Mouse (Mus musculus) heart, embryonic 16.5 days (tissue): ENCODE data around the gene Syt12. TPM values are rescaled to one million over a fixed set of nuclear protein-coding genes. Genes with fewer than 3 reads are reported as not detected.

Experiments
- ATAC-seq: fragments of 200-750 bp; cut with Nextera tagmentation; replicated peaks from 2 replicates; pipeline ENCODE4 v1.8.0; 2017; ENCODE audit warnings: moderate number of reproducible peaks; ENCODE audit not compliant: insufficient read depth, low FRiP score; ENCODE audit errors: extremely low read depth
- H3K27ac ChIP-seq: fragments of 300-500 bp; sonication (generic); 2 replicates; pipeline ENCODE4 v1.5.1; 2014; ENCODE audit warnings: mild to moderate bottlenecking, low read length, control low read depth, moderate library complexity
- H3K27me3 ChIP-seq: fragments of 300-500 bp; sonication (generic); 2 replicates; pipeline ENCODE4 v1.6.1; 2014; ENCODE audit warnings: low read length, mixed read lengths; ENCODE audit not compliant: control insufficient read depth, insufficient read depth
- H3K36me3 ChIP-seq: fragments of 300-500 bp; sonication (generic); 2 replicates; pipeline ENCODE4 v1.6.1; 2014; ENCODE audit not compliant: control insufficient read depth, insufficient read depth
- H3K4me1 ChIP-seq: fragments of 300-500 bp; sonication (generic); 2 replicates; pipeline ENCODE4 v1.6.1; 2014; ENCODE audit warnings: low read length, mixed read lengths; ENCODE audit not compliant: control insufficient read depth, insufficient read depth
- H3K4me2 ChIP-seq: fragments of 300-500 bp; sonication (generic); 2 replicates; pipeline ENCODE4 v1.6.1; 2014; ENCODE audit warnings: low read depth, mild to moderate bottlenecking, control low read depth, low read length
- H3K4me3 ChIP-seq: fragments of 300-500 bp; sonication (generic); 2 replicates; pipeline ENCODE4 v1.5.1; 2014; ENCODE audit warnings: mild to moderate bottlenecking, control low read depth, low read length
- H3K9ac ChIP-seq: fragments of 300-500 bp; sonication (generic); 2 replicates; pipeline ENCODE4 v1.6.1; 2014; ENCODE audit warnings: low read length, control low read depth
- H3K9me3 ChIP-seq: fragments of 300-500 bp; sonication (generic); replicated peaks from 2 replicates; pipeline ENCODE4 v1.6.1; 2016; ENCODE audit warnings: low read length; ENCODE audit not compliant: control insufficient read depth
- WGBS: fragments of 180-500 bp; shearing (Covaris S2); extraction: QIAGEN DNeasy Blood & Tissue Kit; methylation state at CpG from one replicate; pipeline ENCODE4 v1.1.7; 2014; 5-methylcytosine and 5-hydroxymethylcytosine counted together
- polyA plus RNA-seq: library from polyadenylated mRNA; unstranded; fragments of >200 nt; fragmentation: Nextera tagmentation; extraction: Ambion mirVana; gene quantifications from 2 replicates; pipeline ENCODE4 v1.2.1, GENCODE M21; 2015

The Syt12 gene
- polyA plus RNA-seq = 0.76 and 1.1 TPM in 2 replicates

DNA sequence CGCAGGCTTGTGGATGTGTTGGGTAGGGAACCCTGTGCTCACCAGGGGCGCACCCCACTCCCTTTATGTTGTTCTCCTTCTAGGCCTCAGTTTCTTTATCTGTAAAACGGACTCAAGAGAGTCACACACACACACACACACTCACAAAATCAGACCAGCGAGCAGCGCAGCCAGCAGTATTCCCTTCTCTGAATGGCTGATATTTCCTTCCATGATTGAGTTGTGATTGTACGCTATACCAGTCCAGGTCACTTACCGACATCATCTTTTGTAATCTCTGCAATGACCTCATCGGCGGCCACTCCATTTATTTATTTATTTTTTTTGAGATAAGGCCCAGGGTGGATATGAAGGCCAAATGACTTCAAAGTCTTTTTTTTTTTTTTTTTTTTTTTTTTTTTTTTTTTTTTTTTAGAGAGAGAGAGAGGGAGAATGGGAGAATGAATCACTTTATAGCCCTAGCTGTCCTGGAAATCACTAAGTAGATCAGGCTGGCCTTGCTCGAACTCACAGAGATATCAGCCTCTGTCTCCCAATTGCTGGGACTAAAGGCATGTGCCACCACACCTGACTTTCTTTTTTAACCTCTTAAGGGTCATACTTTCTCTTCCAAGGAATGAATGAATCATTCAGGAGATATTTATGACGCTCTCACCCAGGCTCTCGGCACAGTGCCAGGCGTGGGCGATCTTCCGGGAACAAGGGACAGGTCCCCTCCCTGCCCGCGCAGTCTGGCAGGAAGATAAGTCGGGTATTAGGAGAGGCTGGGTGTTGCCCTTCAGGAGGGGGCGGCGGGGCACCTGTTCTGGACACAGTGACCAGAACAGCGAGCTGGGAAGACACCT is at the start of gene Syt12:
Gene Syt12, minus strand, starts transcription at position 103 of the 845 bp plus-strand sequence.
- Histone ChIP-seq H3K27ac (no peak within 1 kb of the TSS), H3K4me2 (peak within 1 kb of the TSS; percentile 97), H3K27me3 (peaks cover 30% of the 10 kb centered on the region), H3K4me1 (peaks cover 8% of the 10 kb centered on the region), H3K9ac (peak within 1 kb of the TSS; percentile 73), H3K36me3 (no peaks in the 10 kb centered on the region), H3K9me3 (no peaks in the 10 kb centered on the region), H3K4me3 (peak within 1 kb of the TSS; percentile 57)
- ATAC-seq = 0 out of 2 replicates have a peak, but pooled peaks have one; percentile 11
- WGBS = 7% methylated on average over 21 of the region's 21 CpGs

DNA sequence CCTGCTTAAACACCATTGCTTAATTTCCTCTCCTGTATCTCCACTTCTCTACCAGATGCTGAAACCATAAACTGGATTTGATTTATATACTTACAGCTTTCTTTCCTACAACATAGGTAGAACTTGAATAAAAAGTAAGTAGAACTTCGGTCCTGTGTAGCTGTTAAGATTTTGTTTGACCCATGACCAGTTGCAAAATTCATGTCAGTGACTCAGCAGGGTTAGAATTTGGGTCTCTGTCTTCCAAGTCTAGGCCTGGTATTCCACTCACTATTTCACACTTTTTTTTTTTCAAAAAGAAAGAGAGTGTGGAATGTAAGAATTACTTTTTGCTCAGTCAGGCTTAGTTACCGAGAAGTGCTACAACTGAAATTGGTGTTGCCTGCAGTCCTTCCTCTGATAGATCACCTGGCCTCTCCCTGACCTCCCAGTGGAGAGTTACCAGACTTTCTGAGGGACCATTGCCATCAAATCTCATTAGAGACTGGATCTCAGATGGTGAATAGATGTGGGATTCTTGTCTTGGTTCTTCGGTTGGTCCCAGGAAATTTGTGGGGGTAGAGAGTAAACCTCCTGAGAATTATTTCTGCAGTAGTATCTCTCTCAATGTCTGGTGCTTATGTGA is 44.3 kb upstream of the Syt12 start:
- 89% methylated on average over 3 of the region's 3 CpGs for WGBS
- no peak for ATAC-seq

GRCm38 (mm10) chr19:4517483-4517882 is 40.2 kb upstream of the Syt12 start:
- ATAC-seq = no peak
- no peaks in the 10 kb centered on the region for H3K27me3 ChIP-seq
- H3K9me3 ChIP-seq = no peaks in the 10 kb centered on the region
- H3K36me3 ChIP-seq = no peaks in the 10 kb centered on the region
- H3K4me3 ChIP-seq = no peak overlapping the region
- WGBS = 80% methylated on average over 1 of the region's 1 CpGs
- no peak overlapping the region for H3K27ac ChIP-seq
- H3K4me1 ChIP-seq = peaks cover 7% of the 10 kb centered on the region
- no peak overlapping the region for H3K9ac ChIP-seq
- no peak overlapping the region for H3K4me2 ChIP-seq

More for the DNA sequence above, 44.3 kb upstream of the Syt12 start:
- H3K27ac ChIP-seq = no peak overlapping the region
- H3K36me3 ChIP-seq = no peaks in the 10 kb centered on the region
- no peak overlapping the region for H3K4me3 ChIP-seq
- H3K4me1 ChIP-seq = no peaks in the 10 kb centered on the region
- no peak overlapping the region for H3K9ac ChIP-seq
- no peaks in the 10 kb centered on the region for H3K9me3 ChIP-seq
- no peaks in the 10 kb centered on the region for H3K27me3 ChIP-seq
- H3K4me2 ChIP-seq = no peak overlapping the region

DNA sequence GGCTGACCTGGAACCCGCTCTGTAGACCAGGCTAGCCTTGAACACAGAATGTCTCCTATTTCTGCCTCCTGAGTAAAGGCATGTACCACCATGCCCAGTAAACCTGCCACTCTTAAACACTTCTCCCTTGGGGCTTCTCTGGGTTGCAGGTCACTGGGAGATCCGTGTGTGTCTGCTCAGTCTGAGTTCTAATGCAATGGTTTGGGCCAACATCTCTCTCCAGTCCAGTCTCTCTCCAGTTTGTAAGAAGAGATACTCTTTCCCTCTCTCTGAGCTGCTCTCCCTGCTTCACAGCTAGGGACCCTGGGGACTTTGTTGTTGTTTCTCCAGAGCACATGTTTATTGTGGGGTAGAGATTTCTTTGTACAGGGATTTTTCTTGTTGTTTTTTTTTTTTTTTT is 39.0 kb upstream of the Syt12 start:
- Histone ChIP-seq H3K27me3 (no peaks in the 10 kb centered on the region), H3K27ac (no peak overlapping the region), H3K4me1 (peaks cover 7% of the 10 kb centered on the region), H3K4me2 (no peak overlapping the region), H3K36me3 (no peaks in the 10 kb centered on the region), H3K4me3 (no peak overlapping the region), H3K9ac (no peak overlapping the region), H3K9me3 (no peaks in the 10 kb centered on the region)
- WGBS = 67% methylated on average over 2 of the region's 2 CpGs
- ATAC-seq = no peak

GRCm38 (mm10) chr19:4515746-4516145 is 38.5 kb upstream of the Syt12 start:
- Histone ChIP-seq H3K9ac (no peak overlapping the region), H3K4me2 (no peak overlapping the region), H3K27me3 (0 out of 2 replicates have a peak, but pooled peaks cover 3% of the 10 kb centered on the region), H3K4me3 (no peak overlapping the region), H3K27ac (no peak overlapping the region), H3K4me1 (peaks cover 11% of the 10 kb centered on the region), H3K9me3 (no peaks in the 10 kb centered on the region), H3K36me3 (no peaks in the 10 kb centered on the region)
- WGBS = 34% methylated on average over 2 of the region's 2 CpGs
- ATAC-seq = no peak

- no peak for ATAC-seq
- H3K4me1 ChIP-seq = peaks cover 14% of the 10 kb centered on the region
- H3K9ac ChIP-seq = no peak overlapping the region
- 0 out of 2 replicates have a peak, but pooled peaks cover 3% of the 10 kb centered on the region for H3K27me3 ChIP-seq
- WGBS = 64% methylated on average over 4 of the region's 4 CpGs
- no peak overlapping the region for H3K4me3 ChIP-seq
- no peak overlapping the region for H3K4me2 ChIP-seq
- H3K9me3 ChIP-seq = no peaks in the 10 kb centered on the region
- H3K27ac ChIP-seq = no peak overlapping the region
- H3K36me3 ChIP-seq = no peaks in the 10 kb centered on the region
Observed at GRCm38 (mm10) chr19:4513236-4513858, 36.1 kb upstream of the Syt12 start.

DNA sequence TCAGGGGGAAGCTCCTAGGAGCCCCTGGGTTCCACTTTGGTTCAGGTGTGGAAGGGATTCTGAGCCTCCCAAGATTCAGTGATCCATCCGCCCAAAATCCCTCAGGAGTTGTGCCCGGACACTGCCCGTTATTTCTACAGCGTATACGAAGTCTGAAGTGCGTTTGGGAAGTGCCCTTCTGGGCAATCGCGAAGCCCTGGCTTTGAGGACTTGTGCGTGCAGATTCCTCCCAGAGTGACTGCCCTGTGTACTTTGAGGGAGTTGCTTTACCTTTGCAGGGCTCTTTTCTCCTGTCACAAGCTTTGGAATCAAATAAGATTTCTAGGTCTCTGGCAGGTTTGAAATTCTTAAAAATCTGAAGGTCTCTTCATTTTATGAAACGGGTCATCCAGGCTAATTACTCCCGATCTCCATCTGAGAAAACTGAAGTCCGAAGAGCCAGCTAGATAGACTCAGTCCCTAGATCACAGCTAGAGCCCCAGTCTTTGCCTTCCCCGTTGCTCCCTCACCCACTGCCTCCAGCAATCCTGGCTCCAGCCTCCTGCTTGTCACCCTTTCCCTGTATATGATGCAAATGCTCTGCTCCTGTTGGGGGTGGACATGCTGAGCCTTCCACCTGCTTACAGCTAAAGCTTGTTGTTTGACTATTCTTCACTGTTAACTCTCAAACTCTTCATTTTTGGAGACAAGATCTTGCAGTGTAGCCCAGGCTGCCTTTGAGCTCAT is 34.0 kb upstream of the Syt12 start:
- H3K4me1 ChIP-seq = peaks cover 14% of the 10 kb centered on the region
- H3K27ac ChIP-seq = no peak overlapping the region
- whole genome bisulfite sequencing = 10% methylated on average over 13 of the region's 13 CpGs
- peak overlapping the region; percentile 87 for H3K4me3 ChIP-seq
- H3K36me3 ChIP-seq = no peaks in the 10 kb centered on the region
- peak overlapping the region; percentile 95 for H3K4me2 ChIP-seq
- peak overlapping the region; percentile 77 for H3K9ac ChIP-seq
- H3K9me3 ChIP-seq = no peaks in the 10 kb centered on the region
- 0 out of 2 replicates have a peak, but pooled peaks cover 3% of the 10 kb centered on the region for H3K27me3 ChIP-seq
- ATAC-seq = no peak

- Histone ChIP-seq H3K9me3 (no peaks in the 10 kb centered on the region), H3K27ac (peak within 1 kb of the TSS; percentile 68), H3K9ac (peak within 1 kb of the TSS; percentile 77), H3K4me1 (peaks cover 7% of the 10 kb centered on the region), H3K27me3 (0 out of 2 replicates have a peak, but pooled peaks cover 3% of the 10 kb centered on the region), H3K4me3 (peak within 1 kb of the TSS; percentile 87), H3K4me2 (peak within 1 kb of the TSS; percentile 95), H3K36me3 (no peaks in the 10 kb centered on the region)
- ATAC-seq = peak; percentile 100
- under 1% methylated on average over 82 of the region's 82 CpGs for WGBS
Observed at GRCm38 (mm10) chr19:4509986-4510963, 33.0 kb upstream of the Syt12 start, which contains the start of gene Pcx. TSS of gene Pcx (plus strand) at chr19:4510472.
